Mouse (Mus musculus) liver, adult 2 months (tissue): ENCODE results near the gene Hipk2. TPM values are rescaled to one million over a fixed set of nuclear protein-coding genes. Genes with fewer than 3 reads are reported as not detected.

ENCODE experiments used
- DNase-seq: peaks from one replicate; pipeline ENCODE4 v3.0.0-alpha.2; 2011; ENCODE audit warnings: low read depth, low spot score; ENCODE audit errors: extremely low read depth
- H3K27ac ChIP-seq: fragments of 200-500 bp; replicated peaks from 2 replicates; pipeline ENCODE4 v1.5.1; 2012; ENCODE audit warnings: low read depth, mild to moderate bottlenecking, control low read depth, inconsistent platforms, low read length; ENCODE audit not compliant: insufficient read depth
- H3K27me3 ChIP-seq: fragments of 200-500 bp; 2 replicates; pipeline ENCODE4 v1.6.1; 2012; ENCODE audit warnings: mild to moderate bottlenecking, moderate library complexity, low read length, inconsistent platforms; ENCODE audit not compliant: control insufficient read depth, insufficient read depth
- H3K36me3 ChIP-seq: fragments of 200-500 bp; 2 replicates; pipeline ENCODE4 v1.6.1; 2012; ENCODE audit warnings: low read length, inconsistent platforms; ENCODE audit not compliant: control insufficient read depth, insufficient read depth
- H3K4me1 ChIP-seq: fragments of 200-500 bp; 2 replicates; pipeline ENCODE4 v1.6.1; 2011; ENCODE audit warnings: low read length; ENCODE audit not compliant: control insufficient read depth, insufficient read depth
- H3K4me3 ChIP-seq: fragments of 200-500 bp; 2 replicates; pipeline ENCODE4 v1.5.1; 2011; ENCODE audit warnings: low read depth, mild to moderate bottlenecking, control low read depth, low read length, moderate library complexity; ENCODE audit not compliant: insufficient read depth
- H3K79me2 ChIP-seq: fragments of 200-500 bp; 2 replicates; pipeline ENCODE4 v1.6.1; 2012; ENCODE audit warnings: inconsistent platforms, mild to moderate bottlenecking, low read length, moderate library complexity; ENCODE audit not compliant: control insufficient read depth, insufficient read depth
- H3K9ac ChIP-seq: fragments of 200-500 bp; 2 replicates; pipeline ENCODE4 v1.6.1; 2012; ENCODE audit warnings: low read depth, mild to moderate bottlenecking, control low read depth, inconsistent platforms, low read length
- CTCF ChIP-seq: fragments of 200-500 bp; IDR thresholded peaks from 2 replicates; pipeline ENCODE4 v1.5.1; 2011; ENCODE audit warnings: low read depth, low read length, control low read depth
- POLR2A ChIP-seq: fragments of 200-500 bp; IDR thresholded peaks from 2 replicates; pipeline ENCODE4 v1.6.1; 2011; ENCODE audit warnings: low read length, control low read depth; ENCODE audit not compliant: insufficient read depth; ENCODE audit errors: extremely low read depth
- WGBS: fragments of 180-500 bp; shearing (Covaris S2); methylation state at CpG from one replicate; pipeline ENCODE4 v1.1.7; 2018; 5-methylcytosine and 5-hydroxymethylcytosine counted together
- polyA plus RNA-seq: library from polyadenylated mRNA; depleted of rRNA; stranded (reverse); fragments of >200 nt; gene quantifications from 2 replicates; pipeline ENCODE4 v1.2.3, GENCODE M21; 2012; rRNA removed
- total RNA-seq: library from RNA; depleted of rRNA; stranded (reverse); fragments of >200 nt; gene quantifications from 2 replicates; pipeline ENCODE4 v1.2.3, GENCODE M21; 2014; rRNA removed

Gene Hipk2
- total RNA-seq, result 8.5 and 10.4 TPM in 2 replicates
- polyA plus RNA-seq, result 22.2 and 23.5 TPM in 2 replicates

- peak within 1 kb of the TSS; percentile 83 for H3K27ac ChIP-seq
- DNase-seq, result peak; percentile 66
- H3K4me3 ChIP-seq, result peak within 1 kb of the TSS; percentile 82
- H3K9ac ChIP-seq, result peak within 1 kb of the TSS; percentile 96
- no peaks in the 10 kb centered on the region for H3K36me3 ChIP-seq
- under 1% methylated on average over 79 of the region's 108 CpGs for WGBS
- H3K79me2 ChIP-seq, result peaks cover 9% of the 10 kb centered on the region; the same call in 1 of the 2 replicates
- TF ChIP-seq POLR2A (0 out of 2 replicates have a peak, but pooled peaks have one; percentile 34), CTCF (peak; percentile 14; the same call in 1 of the 2 replicates)
- H3K4me1 ChIP-seq, result peaks cover 18% of the 10 kb centered on the region
- no peaks in the 10 kb centered on the region for H3K27me3 ChIP-seq
Measured at GRCm38 (mm10) chr6:38876071-38876911, at the start of gene Hipk2. TSS of gene Hipk2 (minus strand) at chr6:38876165.

DNA sequence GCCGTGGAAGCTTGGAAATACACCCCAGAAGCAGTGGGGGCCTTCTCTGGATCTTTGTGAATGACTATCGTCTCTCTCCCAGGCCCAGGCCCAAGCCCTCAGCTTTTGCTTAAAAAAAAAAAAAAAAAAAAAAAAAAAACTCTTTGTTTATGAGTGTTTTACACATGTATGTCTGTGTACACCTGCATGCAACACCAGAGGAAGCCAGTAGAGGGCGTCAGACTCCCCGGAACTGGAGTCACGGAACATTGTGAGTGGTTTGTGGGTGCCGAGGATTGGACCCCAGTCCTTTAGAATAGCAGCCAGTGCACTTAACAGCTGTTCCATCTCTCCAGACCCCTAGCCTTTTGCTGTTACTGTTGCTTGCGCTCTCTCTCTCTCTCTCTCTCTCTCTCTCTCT is 49.8 kb upstream of the Hipk2 start:
- TF ChIP-seq CTCF (peak; percentile 26), POLR2A (no peak)
- H3K27ac ChIP-seq, result no peak overlapping the region
- H3K36me3 ChIP-seq, result no peaks in the 10 kb centered on the region
- no peak for DNase-seq
- no peak overlapping the region for H3K9ac ChIP-seq
- H3K27me3 ChIP-seq, result no peaks in the 10 kb centered on the region
- H3K4me3 ChIP-seq, result no peak overlapping the region
- no peaks in the 10 kb centered on the region for H3K79me2 ChIP-seq
- H3K4me1 ChIP-seq, result peaks cover 12% of the 10 kb centered on the region; the same call in 1 of the 2 replicates
- 69% methylated on average over 7 of the region's 7 CpGs for WGBS

DNA sequence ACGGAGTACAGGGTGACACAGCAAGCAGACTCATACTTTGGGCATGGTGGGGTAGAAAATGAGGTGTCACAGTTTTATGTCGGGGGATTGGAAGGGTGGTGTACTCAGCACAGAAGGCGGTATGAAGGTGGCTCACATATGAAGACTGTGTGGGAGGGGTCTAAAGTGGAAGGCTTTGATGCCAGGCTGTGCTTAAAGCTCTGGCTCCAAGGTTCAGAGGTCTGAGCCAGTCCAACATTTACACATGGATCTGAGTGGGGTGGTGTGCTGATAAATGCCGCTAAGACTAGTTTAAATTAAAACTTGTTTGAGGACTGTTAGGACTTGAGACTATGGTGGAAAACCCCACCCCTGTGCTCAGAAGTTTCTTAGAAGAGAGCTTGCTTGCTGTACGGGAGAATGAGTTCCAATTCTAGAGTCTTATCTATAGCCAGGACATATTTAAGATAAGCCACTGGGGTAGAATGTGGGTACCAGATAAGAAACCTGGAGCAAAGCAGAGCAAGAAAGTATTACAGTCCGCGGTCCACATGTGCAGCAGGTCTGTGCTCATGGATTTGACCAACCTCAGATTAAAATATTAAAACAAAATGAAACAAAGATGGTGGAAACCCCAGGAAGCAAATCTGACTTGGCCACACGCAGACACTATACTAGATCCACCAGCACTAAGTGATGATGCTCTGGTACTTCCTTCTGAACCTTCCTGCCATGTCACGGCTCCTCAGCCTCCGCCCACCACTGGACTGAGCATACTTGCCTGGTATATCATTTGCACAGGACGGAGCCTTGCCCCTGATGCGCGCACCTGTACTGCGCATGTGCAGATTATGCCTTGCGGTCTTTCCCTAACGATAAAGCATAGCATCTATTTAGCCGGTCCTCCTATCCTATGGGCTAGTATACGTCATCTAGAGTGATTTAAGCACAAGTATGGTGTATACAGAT is 48.2 kb upstream of the Hipk2 start:
- WGBS, result 86% methylated on average over 18 of the region's 18 CpGs
- H3K4me1 ChIP-seq, result peaks cover 11% of the 10 kb centered on the region; the same call in 1 of the 2 replicates

DNA sequence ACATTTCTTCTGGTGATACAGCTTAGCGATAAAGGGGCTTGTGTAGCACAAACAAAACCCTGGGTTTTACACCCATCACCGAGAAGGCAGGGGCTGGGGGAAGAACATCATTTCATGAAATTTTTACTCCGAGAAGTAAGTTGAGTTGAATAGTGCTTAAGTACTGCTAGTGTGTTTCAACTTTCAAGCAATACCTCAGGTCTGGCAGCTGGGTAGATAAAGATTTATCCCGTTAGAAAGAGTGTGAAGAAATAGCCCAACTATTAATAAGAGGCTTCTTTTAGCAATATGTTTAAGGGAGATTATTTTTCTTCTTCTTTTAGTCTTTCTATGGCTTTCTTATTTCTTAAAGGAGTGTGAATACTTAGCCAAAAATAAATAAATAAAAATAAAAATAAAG is 47.5 kb upstream of the Hipk2 start:
- WGBS, result 95% methylated on average over 4 of the region's 4 CpGs
- Histone ChIP-seq H3K4me3 (no peak overlapping the region), H3K79me2 (no peaks in the 10 kb centered on the region), H3K27me3 (no peaks in the 10 kb centered on the region), H3K9ac (no peak overlapping the region), H3K4me1 (peaks cover 11% of the 10 kb centered on the region; the same call in 1 of the 2 replicates), H3K36me3 (no peaks in the 10 kb centered on the region), H3K27ac (no peak overlapping the region)
- TF ChIP-seq CTCF, result no peak
- TF ChIP-seq POLR2A, result no peak
- no peak for DNase-seq

More for the DNA sequence above, 48.2 kb upstream of the Hipk2 start:
- H3K9ac ChIP-seq, result no peak overlapping the region
- no peak for DNase-seq
- TF ChIP-seq POLR2A (no peak), CTCF (no peak)
- no peak overlapping the region for H3K4me3 ChIP-seq
- H3K27me3 ChIP-seq, result no peaks in the 10 kb centered on the region
- no peaks in the 10 kb centered on the region for H3K79me2 ChIP-seq
- no peaks in the 10 kb centered on the region for H3K36me3 ChIP-seq
- H3K27ac ChIP-seq, result no peak overlapping the region

DNA sequence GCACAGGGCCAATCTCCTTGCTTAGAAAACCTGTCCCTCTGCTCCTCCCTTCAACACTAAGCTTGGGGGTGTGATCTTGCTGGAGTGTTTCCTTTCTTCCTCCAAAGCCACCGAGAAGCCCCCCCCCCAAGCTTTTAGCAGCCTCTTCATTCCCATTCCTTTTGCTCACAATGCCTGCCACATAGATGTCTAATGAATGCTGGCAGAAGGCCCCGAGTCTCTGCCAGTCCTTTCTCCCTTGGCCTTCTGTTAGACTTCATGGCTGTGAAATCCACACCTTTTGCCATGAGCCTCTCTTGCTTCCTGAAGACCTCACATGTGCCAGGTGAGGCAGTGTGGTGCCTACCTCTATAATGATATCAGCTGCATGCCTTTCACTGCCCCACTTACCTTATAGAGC is 46.6 kb upstream of the Hipk2 start:
- 87% methylated on average over 2 of the region's 2 CpGs for WGBS
- H3K36me3 ChIP-seq, result no peaks in the 10 kb centered on the region
- peaks cover 11% of the 10 kb centered on the region; the same call in 1 of the 2 replicates for H3K4me1 ChIP-seq
- no peak for DNase-seq
- H3K27me3 ChIP-seq, result no peaks in the 10 kb centered on the region
- no peaks in the 10 kb centered on the region for H3K79me2 ChIP-seq
- H3K4me3 ChIP-seq, result no peak overlapping the region
- TF ChIP-seq CTCF, result no peak
- no peak overlapping the region for H3K27ac ChIP-seq
- no peak overlapping the region for H3K9ac ChIP-seq
